Mouse (Mus musculus) G1E (cell line): ENCODE data around the gene Fam181a. TPM values are rescaled to one million over a fixed set of nuclear protein-coding genes. Genes with fewer than 3 reads are reported as not detected.

Source experiments
- ATAC-seq: 2 replicates; pipeline ENCODE4 v1.8.0; 2016; ENCODE audit warnings: mild to moderate bottlenecking; ENCODE audit not compliant: insufficient number of reproducible peaks, poor library complexity, low FRiP score, severe bottlenecking; ENCODE audit errors: extremely low read depth
- DNase-seq: peaks from one replicate; pipeline ENCODE4 v3.0.0; 2012; ENCODE audit warnings: low spot score
- H3K27me3 ChIP-seq: 2 replicates; pipeline ENCODE4 v1.6.1; 2012; ENCODE audit warnings: mild to moderate bottlenecking, low read length, inconsistent platforms; ENCODE audit not compliant: insufficient read depth
- H3K36me3 ChIP-seq: replicated peaks from 2 replicates; pipeline ENCODE3; 2012; ENCODE audit warnings: mild to moderate bottlenecking, inconsistent platforms
- H3K4me1 ChIP-seq: 2 replicates; pipeline ENCODE4 v1.6.1; 2012; ENCODE audit warnings: low read depth, low read length, inconsistent platforms, mixed read lengths; ENCODE audit not compliant: insufficient read depth
- H3K4me3 ChIP-seq: 2 replicates; pipeline ENCODE4 v1.5.1; 2012; ENCODE audit warnings: low read depth, mild to moderate bottlenecking, inconsistent platforms, low read length, moderate library complexity, mixed read lengths
- H3K9me3 ChIP-seq: replicated peaks from 2 replicates; pipeline ENCODE4 v1.6.1; 2012; ENCODE audit warnings: inconsistent platforms
- CTCF ChIP-seq: IDR thresholded peaks from 2 replicates; pipeline ENCODE4 v1.5.1; 2012; ENCODE audit warnings: low read depth, low read length, inconsistent platforms, mixed read lengths
- GATA1 ChIP-seq: IDR thresholded peaks from 2 replicates; pipeline ENCODE4 v1.6.1; 2012; ENCODE audit warnings: borderline replicate concordance, low read length, inconsistent platforms, mixed read lengths
- GATA2 ChIP-seq: IDR thresholded peaks from 2 replicates; pipeline ENCODE4 v1.6.1; 2012; ENCODE audit warnings: low read depth, low read length, inconsistent platforms, borderline replicate concordance
- POLR2AphosphoS5 ChIP-seq: IDR thresholded peaks from 2 replicates; pipeline ENCODE4 v1.6.1; 2012; ENCODE audit warnings: low read depth, low read length, inconsistent platforms; ENCODE audit not compliant: insufficient replicate concordance
- TAL1 ChIP-seq: conservative IDR thresholded peaks from 2 replicates; pipeline ENCODE4 v1.6.1; 2012; ENCODE audit warnings: low read depth, low read length, inconsistent platforms, mixed read lengths
- polyA plus RNA-seq: library from polyadenylated mRNA; stranded (reverse); fragments of >175 nt; gene quantifications from 2 replicates; pipeline ENCODE4 v1.2.3, GENCODE M21; 2012
- total RNA-seq, 2 experiments: library from RNA; stranded (forward) in 1 of 2; stranded (reverse) in 1 of 2; fragments of 200-1000 nt in 1 of 2; fragments of >200 nt in 1 of 2; fragmentation: Nextera tagmentation in 1 of 2; gene quantifications; 2 replicates each; pipeline ENCODE4 v1.2.3; 2014 to 2017

The Fam181a gene
- total and polyA plus RNA-seq, 3 experiments: 0.38 TPM; not detected in 2

- H3K9me3 ChIP-seq: peaks cover 76% of the 10 kb centered on the region
- H3K4me3 ChIP-seq: no peak overlapping the region
- TF ChIP-seq POLR2AphosphoS5: no peak
- TF ChIP-seq TAL1: no peak
- TF ChIP-seq CTCF: no peak
- no peak for TF ChIP-seq GATA1
- TF ChIP-seq GATA2: no peak
- H3K36me3 ChIP-seq: no peaks in the 10 kb centered on the region
- H3K27me3 ChIP-seq: no peaks in the 10 kb centered on the region
- H3K4me1 ChIP-seq: no peaks in the 10 kb centered on the region
- no peak for DNase-seq
- ATAC-seq: no peak
Observed at GRCm38 (mm10) chr12:103326569-103326968, 15.8 kb downstream of the Fam181a start.

- no peak overlapping the region for H3K4me3 ChIP-seq
- DNase-seq: no peak
- no peaks in the 10 kb centered on the region for H3K36me3 ChIP-seq
- no peaks in the 10 kb centered on the region for H3K27me3 ChIP-seq
- H3K9me3 ChIP-seq: peaks cover 72% of the 10 kb centered on the region
- ATAC-seq: no peak
- no peak for TF ChIP-seq GATA2
- TF ChIP-seq POLR2AphosphoS5: no peak
- TF ChIP-seq CTCF: no peak
- TF ChIP-seq GATA1: no peak
- no peak for TF ChIP-seq TAL1
- H3K4me1 ChIP-seq: no peaks in the 10 kb centered on the region
Observed at GRCm38 (mm10) chr12:103327107-103327506, 16.3 kb downstream of the Fam181a start.

- H3K4me1 ChIP-seq: no peaks in the 10 kb centered on the region
Observed at GRCm38 (mm10) chr12:103328448-103329191, 17.8 kb downstream of the Fam181a start.

GRCm38 (mm10) chr12:103331491-103331890 is 20.7 kb downstream of the Fam181a start:
- H3K27me3 ChIP-seq: no peaks in the 10 kb centered on the region
- ATAC-seq (no peak), DNase-seq (no peak)
- H3K36me3 ChIP-seq: no peaks in the 10 kb centered on the region
- H3K4me1 ChIP-seq: no peaks in the 10 kb centered on the region
- H3K9me3 ChIP-seq: peaks cover 51% of the 10 kb centered on the region
- TF ChIP-seq POLR2AphosphoS5 (no peak), TAL1 (no peak), CTCF (no peak), GATA1 (no peak), GATA2 (no peak)
- H3K4me3 ChIP-seq: no peak overlapping the region

More at GRCm38 (mm10) chr12:103328448-103329191, 17.8 kb downstream of the Fam181a start:
- Histone ChIP-seq H3K36me3 (no peaks in the 10 kb centered on the region), H3K27me3 (no peaks in the 10 kb centered on the region), H3K9me3 (peaks cover 67% of the 10 kb centered on the region), H3K4me3 (no peak overlapping the region)
- TF ChIP-seq TAL1 (no peak), POLR2AphosphoS5 (no peak), CTCF (no peak), GATA2 (no peak), GATA1 (no peak)
- ATAC-seq (no peak), DNase-seq (no peak)

- no peak overlapping the region for H3K4me3 ChIP-seq
- DNase-seq (no peak), ATAC-seq (no peak)
- no peaks in the 10 kb centered on the region for H3K36me3 ChIP-seq
- no peaks in the 10 kb centered on the region for H3K27me3 ChIP-seq
- peaks cover 46% of the 10 kb centered on the region for H3K9me3 ChIP-seq
- H3K4me1 ChIP-seq: no peaks in the 10 kb centered on the region
- TF ChIP-seq TAL1 (no peak), CTCF (no peak), POLR2AphosphoS5 (no peak), GATA2 (no peak), GATA1 (no peak)
Observed at GRCm38 (mm10) chr12:103332879-103333278, 22.1 kb downstream of the Fam181a start.

GRCm38 (mm10) chr12:103333426-103333825 is 22.7 kb downstream of the Fam181a start:
- Histone ChIP-seq H3K9me3 (peaks cover 43% of the 10 kb centered on the region), H3K4me1 (no peaks in the 10 kb centered on the region), H3K4me3 (no peak overlapping the region), H3K27me3 (no peaks in the 10 kb centered on the region), H3K36me3 (no peaks in the 10 kb centered on the region)
- no peak for TF ChIP-seq POLR2AphosphoS5
- no peak for TF ChIP-seq CTCF
- TF ChIP-seq GATA1: no peak
- no peak for TF ChIP-seq GATA2
- no peak for TF ChIP-seq TAL1
- no peak for DNase-seq
- no peak for ATAC-seq
